Mouse (Mus musculus): ENCODE results near the gene Cntnap2.

- TF ChIP-seq POLR2A (IDR thresholded peaks at IDR 0.05; ENCODE audit: insufficient read depth, low read depth, low read length) (no peak), CTCF (IDR thresholded peaks at IDR 0.05) (peak; percentile 87), EP300 (IDR thresholded peaks at IDR 0.05; ENCODE audit: insufficient read depth, low read depth, low read length) (no peak)
Observed at GRCm38 (mm10) chr6:45323505-45323904, 264.3 kb downstream of the Cntnap2 start.

Measured in heart, adult 2 months (tissue).